In the genomic region with DNA sequence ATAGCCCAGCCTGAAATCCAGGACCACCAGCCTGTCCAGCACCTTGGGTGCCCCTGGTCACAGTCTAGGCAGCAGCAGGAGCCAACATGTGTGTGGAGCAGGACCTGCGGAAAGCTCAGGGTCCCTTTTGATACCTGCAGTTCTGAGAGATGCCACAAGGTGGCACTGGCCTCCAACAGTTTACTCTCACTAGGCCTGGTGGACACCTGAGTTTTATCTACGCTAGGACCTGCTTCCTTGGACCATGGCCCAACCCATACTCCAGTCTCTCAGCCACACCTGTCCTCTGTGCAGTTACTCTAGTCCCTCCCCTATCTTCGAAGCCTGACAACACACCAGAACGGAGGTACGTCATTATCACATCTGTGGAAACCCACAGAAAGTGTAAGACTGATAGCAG, we compare ENCODE assay signal across 9 mouse cellular contexts. TPM values are rescaled to one million over a fixed set of nuclear protein-coding genes. Genes with fewer than 3 reads are reported as not detected.
DNase-seq lines count a peak whose midpoint lies in the region; ATAC-seq and TF ChIP-seq lines count a peak whose summit lies in the region.
"Had no signal": no experiment of that assay in that cellular context is flagged by ENCODE, and none has a peak within 500 bp of the region (broad histone marks: within the 10 kb centered on the region; RNA-seq: fewer than 3 reads in every experiment).

No protein-coding gene starts in this region.

- peak; percentile 78 for TF ChIP-seq RAD21 in MEL (IDR thresholded peaks at IDR 0.05; ENCODE audit: low read depth, low read length)

- no peak for TF ChIP-seq POLR2A in MEL (IDR thresholded peaks at IDR 0.05; ENCODE audit: control insufficient read depth in 1 of 2, insufficient read depth in 1 of 2, low read depth in 1 of 2, low read length in 2 of 2, poor library complexity in 1 of 2)

- ATAC-seq in forebrain, embryonic 11.5 days (replicated peaks; ENCODE audit: low FRiP score): no peak
- peak; percentile 73; the same call in 1 of the 2 replicates for ATAC-seq in hindbrain, embryonic 13.5 days (ENCODE audit: low FRiP score)

- no peak overlapping the region for H3K27ac ChIP-seq in MEL (ENCODE audit: control insufficient read depth, low read depth, low read length)
- H3K27ac ChIP-seq in forebrain, embryonic 11.5 days (ENCODE audit: low read depth, low read length): no peak overlapping the region
- no peak overlapping the region for H3K27ac ChIP-seq in hindbrain, embryonic 13.5 days
- H3K27ac ChIP-seq: liver, embryonic 15.5 days had no signal

- no peaks in the 10 kb centered on the region for H3K36me3 ChIP-seq in MEL (ENCODE audit: control insufficient read depth in 1 of 2, insufficient read depth in 2 of 2, low read length in 2 of 2)
- H3K36me3 ChIP-seq in forebrain, embryonic 11.5 days (ENCODE audit: control insufficient read depth, insufficient read depth, low read length): no peaks in the 10 kb centered on the region
- H3K36me3 ChIP-seq in hindbrain, embryonic 13.5 days: no peaks in the 10 kb centered on the region
- H3K36me3 ChIP-seq: liver, embryonic 15.5 days had no signal

- peak; percentile 57 for DNase-seq in MEL (ENCODE audit: low read depth, low spot score)
- peak; percentile 45 for DNase-seq in c-Kit-positive CD71-positive TER-119-negative erythroid progenitor cells, embryonic 14.5 days (ENCODE audit: low read depth)
- peak; percentile 88 for DNase-seq in forebrain, embryonic 11.5 days (ENCODE audit: low spot score)
- peak; percentile 80 to 81 for DNase-seq in layer of hippocampus, postnatal 14 days (ENCODE audit: low spot score in 2 of 2)
- peak; percentile 63 for DNase-seq in lung, postnatal 25 days (ENCODE audit: low spot score)
- DNase-seq in right cerebral cortex, adult 2 months (ENCODE audit: low spot score in 2 of 2): peak; percentile 88 to 89
- DNase-seq in urinary bladder, postnatal 10 days (ENCODE audit: low spot score): peak; percentile 23

- no peaks in the 10 kb centered on the region for H3K4me1 ChIP-seq in MEL (ENCODE audit: control insufficient read depth in 1 of 2, insufficient read depth in 2 of 2, low read length in 2 of 2)
- H3K4me1 ChIP-seq in forebrain, embryonic 11.5 days (replicated peaks; ENCODE audit: control insufficient read depth, insufficient read depth, low read length): no peaks in the 10 kb centered on the region
- H3K4me1 ChIP-seq in hindbrain, embryonic 13.5 days (replicated peaks): no peaks in the 10 kb centered on the region
- H3K4me1 ChIP-seq: liver, embryonic 15.5 days had no signal

- no peaks in the 10 kb centered on the region for H3K79me2 ChIP-seq in MEL (ENCODE audit: control insufficient read depth, insufficient read depth, low read length, poor library complexity)

- peak; percentile 76 to 93 (median 80) for TF ChIP-seq CTCF in MEL (IDR thresholded peaks at IDR 0.05 in 2 of 3, conservative IDR thresholded peaks at IDR 0.05 in 1 of 3; ENCODE audit: control insufficient read depth in 1 of 3, insufficient read depth in 1 of 3, low read depth in 2 of 3, low read length in 3 of 3, poor library complexity in 1 of 3, severe bottlenecking in 1 of 3)

- no peak overlapping the region for H3K4me2 ChIP-seq in forebrain, embryonic 11.5 days (ENCODE audit: low read depth, low read length, severe bottlenecking)
- H3K4me2 ChIP-seq in hindbrain, embryonic 13.5 days: no peak overlapping the region
- H3K4me2 ChIP-seq: liver, embryonic 15.5 days had no signal

- H3K4me3 ChIP-seq in MEL (ENCODE audit: control insufficient read depth in 1 of 2, insufficient read depth in 1 of 2, low read depth in 2 of 2, low read length in 2 of 2): no peak overlapping the region
- H3K4me3 ChIP-seq in forebrain, embryonic 11.5 days (ENCODE audit: low read depth, low read length): no peak overlapping the region
- H3K4me3 ChIP-seq in hindbrain, embryonic 13.5 days: no peak overlapping the region
- H3K4me3 ChIP-seq: liver, embryonic 15.5 days had no signal

- WGBS in forebrain, embryonic 11.5 days: 50% methylated on average over 5 of the region's 5 CpGs
- WGBS in hindbrain, embryonic 13.5 days: 50% methylated on average over 5 of the region's 5 CpGs

- H3K9ac ChIP-seq in MEL (ENCODE audit: control insufficient read depth, low read depth, low read length, poor library complexity, severe bottlenecking): no peak overlapping the region
- H3K9ac ChIP-seq in forebrain, embryonic 11.5 days (ENCODE audit: low read length): no peak overlapping the region
- no peak overlapping the region for H3K9ac ChIP-seq in hindbrain, embryonic 13.5 days
- H3K9ac ChIP-seq: liver, embryonic 15.5 days had no signal

- H3K9me3 ChIP-seq in MEL (replicated peaks; ENCODE audit: insufficient read depth, low read length): no peaks in the 10 kb centered on the region
- H3K9me3 ChIP-seq in forebrain, embryonic 11.5 days (ENCODE audit: control insufficient read depth, low read length): no peaks in the 10 kb centered on the region
- no peaks in the 10 kb centered on the region for H3K9me3 ChIP-seq in hindbrain, embryonic 13.5 days
- H3K9me3 ChIP-seq: liver, embryonic 15.5 days had no signal

- H3K27me3 ChIP-seq in MEL (ENCODE audit: control insufficient read depth in 1 of 2, insufficient read depth in 2 of 2, low read length in 2 of 2): peaks cover 0 to 1% of the 10 kb centered on the region in 2 experiments; a peak in 1 of 4 replicates
- H3K27me3 ChIP-seq in forebrain, embryonic 11.5 days (ENCODE audit: control insufficient read depth, insufficient read depth, low read length): no peaks in the 10 kb centered on the region
- H3K27me3 ChIP-seq in hindbrain, embryonic 13.5 days: no peaks in the 10 kb centered on the region
- H3K27me3 ChIP-seq: liver, embryonic 15.5 days had no signal

- no peak for TF ChIP-seq EP300 in MEL (IDR thresholded peaks at IDR 0.05; ENCODE audit: low read depth in 1 of 2, low read length in 2 of 2)

TF ChIP-seq in MEL, 35 proteins besides CTCF, POLR2A, EP300 and RAD21:
- TF ChIP-seq SMC3 (IDR thresholded peaks at IDR 0.05; ENCODE audit: low read depth, low read length) (peak; percentile 61), TAL1 (IDR thresholded peaks at IDR 0.05; ENCODE audit: low read length) (no peak), NELFE (IDR thresholded peaks at IDR 0.05; ENCODE audit: low read depth, low read length) (no peak), SIN3A (IDR thresholded peaks at IDR 0.05; ENCODE audit: low read length) (no peak), ELF1 (IDR thresholded peaks at IDR 0.05; ENCODE audit: low read depth, low read length) (no peak), MYC (IDR thresholded peaks at IDR 0.05; ENCODE audit: low read depth, low read length) (no peak)

RNA-seq across cellular contexts. Expression of a gene that starts 10.8 kb away (rescaled TPM):
- total RNA-seq in MEL (2012; rRNA removed): not detected in 2 replicates
- polyA plus RNA-seq in MEL (2012; ENCODE audit: insufficient read depth in 1 of 2, insufficient read length in 2 of 2, low read depth in 1 of 2, low replicate concordance in 2 of 2, missing spikeins in 1 of 2): not detected
- polyA plus RNA-seq in forebrain, embryonic 11.5 days (2014; fragmentation: Nextera tagmentation; extraction: Ambion mirVana): not detected in 2 replicates
- not detected in 2 replicates for polyA plus RNA-seq in hindbrain, embryonic 13.5 days (2015; fragmentation: Nextera tagmentation; extraction: Ambion mirVana)
- not detected for total RNA-seq in layer of hippocampus, postnatal 14 days (2021)
- polyA plus RNA-seq: liver, embryonic 15.5 days had no signal

RNA-seq across cellular contexts. Expression of a gene that starts 13.3 kb away (rescaled TPM):
- total RNA-seq in MEL (2012; rRNA removed): not detected in 2 replicates
- not detected for polyA plus RNA-seq in MEL (2012; ENCODE audit: insufficient read depth in 1 of 2, insufficient read length in 2 of 2, low read depth in 1 of 2, low replicate concordance in 2 of 2, missing spikeins in 1 of 2)
- polyA plus RNA-seq in forebrain, embryonic 11.5 days (2014; fragmentation: Nextera tagmentation; extraction: Ambion mirVana): not detected in 2 replicates
- polyA plus RNA-seq in hindbrain, embryonic 13.5 days (2015; fragmentation: Nextera tagmentation; extraction: Ambion mirVana): not detected in 2 replicates
- not detected for total RNA-seq in layer of hippocampus, postnatal 14 days (2021)
- polyA plus RNA-seq: liver, embryonic 15.5 days had no signal

RNA-seq across cellular contexts. Expression of a gene that starts 20.6 kb away (rescaled TPM):
- total RNA-seq in MEL (2012; rRNA removed): not detected in 2 replicates
- not detected for polyA plus RNA-seq in MEL (2012; ENCODE audit: insufficient read depth in 1 of 2, insufficient read length in 2 of 2, low read depth in 1 of 2, low replicate concordance in 2 of 2, missing spikeins in 1 of 2)
- not detected in 2 replicates for polyA plus RNA-seq in forebrain, embryonic 11.5 days (2014; fragmentation: Nextera tagmentation; extraction: Ambion mirVana)
- not detected in 2 replicates for polyA plus RNA-seq in hindbrain, embryonic 13.5 days (2015; fragmentation: Nextera tagmentation; extraction: Ambion mirVana)
- not detected for total RNA-seq in layer of hippocampus, postnatal 14 days (2021)
- polyA plus RNA-seq: liver, embryonic 15.5 days had no signal

RNA-seq across cellular contexts. Expression of a gene that starts 27.2 kb away (rescaled TPM):
- not detected in 2 replicates for total RNA-seq in MEL (2012; rRNA removed)
- not detected for polyA plus RNA-seq in MEL (2012; ENCODE audit: insufficient read depth in 1 of 2, insufficient read length in 2 of 2, low read depth in 1 of 2, low replicate concordance in 2 of 2, missing spikeins in 1 of 2)
- polyA plus RNA-seq in forebrain, embryonic 11.5 days (2014; fragmentation: Nextera tagmentation; extraction: Ambion mirVana): 0.53 and 1.0 TPM in 2 replicates
- 11.1 TPM in 2 replicates for polyA plus RNA-seq in hindbrain, embryonic 13.5 days (2015; fragmentation: Nextera tagmentation; extraction: Ambion mirVana)
- 10 to 100 TPM; 43.8 to 69.9 TPM for total RNA-seq in layer of hippocampus, postnatal 14 days (2021)
- polyA plus RNA-seq: liver, embryonic 15.5 days had no signal

RNA-seq across cellular contexts. Expression of a gene that starts 54.2 kb away (rescaled TPM):
- total RNA-seq in MEL (2012; rRNA removed): not detected in 2 replicates
- not detected for polyA plus RNA-seq in MEL (2012; ENCODE audit: insufficient read depth in 1 of 2, insufficient read length in 2 of 2, low read depth in 1 of 2, low replicate concordance in 2 of 2, missing spikeins in 1 of 2)
- polyA plus RNA-seq in forebrain, embryonic 11.5 days (2014; fragmentation: Nextera tagmentation; extraction: Ambion mirVana): not detected in 2 replicates
- not detected in 2 replicates for polyA plus RNA-seq in hindbrain, embryonic 13.5 days (2015; fragmentation: Nextera tagmentation; extraction: Ambion mirVana)
- total RNA-seq in layer of hippocampus, postnatal 14 days (2021): not detected
- polyA plus RNA-seq: liver, embryonic 15.5 days had no signal

Comparison
In these comparisons a context has a peak if more than half of its experiments do, and no peak if none do; other contexts are left out.
1. DNase-seq: peak in every context shown above with its lines; median percentile 88 in right cerebral cortex, adult 2 months; 88 in forebrain, embryonic 11.5 days; 80 in layer of hippocampus, postnatal 14 days; 63 in lung, postnatal 25 days; 57 in MEL; 45 in c-Kit-positive CD71-positive TER-119-negative erythroid progenitor cells, embryonic 14.5 days; 23 in urinary bladder, postnatal 10 days.